Mouse (Mus musculus) intestine, postnatal 0 days (tissue): Measurements from ENCODE around the gene Gm6020. TPM values are rescaled to one million over a fixed set of nuclear protein-coding genes. Genes with fewer than 3 reads are reported as not detected.
A peak's percentile ranks its signal among the peaks of the same experiment; 100 is the strongest.
"Not testable (repeated sequence)": the region's sequence is repeated elsewhere in the genome, so short reads cannot be mapped to it uniquely, and the experiment has no call there.

Experiments
- ATAC-seq: fragments of 200-750 bp; cut with Nextera tagmentation; 2 replicates; pipeline ENCODE4 v1.8.0; 2017; ENCODE audit warnings: mild to moderate bottlenecking, moderate TSS enrichment, moderate library complexity
- H3K27ac ChIP-seq: fragments of 300-500 bp; sonication (generic); 2 replicates; pipeline ENCODE4 v1.5.1; 2014; ENCODE audit warnings: mild to moderate bottlenecking, low read depth, low read length, moderate library complexity
- H3K27me3 ChIP-seq: fragments of 300-500 bp; sonication (generic); replicated peaks from 2 replicates; pipeline ENCODE4 v1.6.1; 2014; ENCODE audit warnings: low read length, mixed read lengths; ENCODE audit not compliant: control insufficient read depth, insufficient read depth
- H3K36me3 ChIP-seq: fragments of 300-500 bp; sonication (generic); 2 replicates; pipeline ENCODE4 v1.6.1; 2014; ENCODE audit warnings: mild to moderate bottlenecking, moderate library complexity; ENCODE audit not compliant: control insufficient read depth, insufficient read depth
- H3K4me1 ChIP-seq: fragments of 300-500 bp; sonication (generic); replicated peaks from 2 replicates; pipeline ENCODE4 v1.6.1; 2014; ENCODE audit warnings: antibody characterized with exemption, low read length, mixed read lengths; ENCODE audit not compliant: control insufficient read depth, insufficient read depth
- H3K4me2 ChIP-seq: fragments of 300-500 bp; sonication (generic); replicated peaks from 2 replicates; pipeline ENCODE4 v1.6.1; 2014; ENCODE audit warnings: low read depth, mild to moderate bottlenecking, moderate library complexity
- H3K4me3 ChIP-seq: fragments of 300-500 bp; sonication (generic); 2 replicates; pipeline ENCODE4 v1.5.1; 2014; ENCODE audit warnings: low read depth, low read length
- H3K9ac ChIP-seq: fragments of 300-500 bp; sonication (generic); 2 replicates; pipeline ENCODE4 v1.6.1; 2014; ENCODE audit warnings: mild to moderate bottlenecking, low read depth, low read length
- H3K9me3 ChIP-seq: fragments of 300-500 bp; sonication (generic); 2 replicates; pipeline ENCODE4 v1.6.1; 2016; ENCODE audit warnings: mixed run types; ENCODE audit not compliant: control insufficient read depth
- CTCF ChIP-seq: sonication (generic); IDR thresholded peaks from 2 replicates; pipeline ENCODE4 v1.5.1; 2016; ENCODE audit warnings: low read depth, mild to moderate bottlenecking, control low read depth, antibody characterized with exemption, moderate library complexity
- WGBS: fragments of 180-500 bp; shearing (Covaris S2); extraction: QIAGEN DNeasy Blood & Tissue Kit; methylation state at CpG from one replicate; pipeline ENCODE4 v1.1.7; 2014; 5-methylcytosine and 5-hydroxymethylcytosine counted together
- polyA plus RNA-seq: library from polyadenylated mRNA; unstranded; fragments of >200 nt; fragmentation: Nextera tagmentation; extraction: Ambion mirVana; gene quantifications from 2 replicates; pipeline ENCODE4 v1.2.1, GENCODE M21; 2015

The Gm6020 gene
- polyA plus RNA-seq, 1 experiment from 2014 or later, result not detected

GRCm38 (mm10) chr19:61175756-61176324, 7.8 kb upstream of the Gm6020 start, which contains the start of gene Gm7102:
Gm7102 (minus strand) TSS chr19:61176309.
- H3K4me1 ChIP-seq, result no peaks in the 10 kb centered on the region
- no peaks in the 10 kb centered on the region for H3K27me3 ChIP-seq
- peaks cover 3% of the 10 kb centered on the region; the same call in 1 of the 2 replicates for H3K36me3 ChIP-seq
- H3K9ac ChIP-seq, result no peak within 1 kb of the TSS
- no peaks in the 10 kb centered on the region for H3K9me3 ChIP-seq
- ATAC-seq, result no peak; the same call in 1 of the 2 replicates
- no peak within 1 kb of the TSS for H3K27ac ChIP-seq
- no peak for TF ChIP-seq CTCF
- H3K4me2 ChIP-seq, result peak within 1 kb of the TSS; percentile 59
- H3K4me3 ChIP-seq, result peak within 1 kb of the TSS; percentile 18
- 42% methylated on average over 39 of the region's 39 CpGs for WGBS

- Histone ChIP-seq H3K36me3 (no peaks in the 10 kb centered on the region), H3K27ac (no peak overlapping the region), H3K4me2 (no peak overlapping the region), H3K4me3 (no peak overlapping the region), H3K9me3 (no peaks in the 10 kb centered on the region), H3K27me3 (no peaks in the 10 kb centered on the region), H3K9ac (no peak overlapping the region), H3K4me1 (no peaks in the 10 kb centered on the region)
- TF ChIP-seq CTCF, result no peak
- no peak for ATAC-seq
- WGBS, result 14% methylated on average over 13 of the region's 13 CpGs
Measured at GRCm38 (mm10) chr19:61199316-61199715, 15.6 kb downstream of the Gm6020 start.

GRCm38 (mm10) chr19:61199836-61200235, 16.1 kb downstream of the Gm6020 start:
- no peak for TF ChIP-seq CTCF
- H3K36me3 ChIP-seq, result no peaks in the 10 kb centered on the region
- H3K27me3 ChIP-seq, result no peaks in the 10 kb centered on the region
- no peak overlapping the region for H3K9ac ChIP-seq
- H3K27ac ChIP-seq, result no peak overlapping the region
- ATAC-seq, result no peak
- no peaks in the 10 kb centered on the region for H3K9me3 ChIP-seq
- 18% methylated on average over 10 of the region's 10 CpGs for WGBS
- H3K4me1 ChIP-seq, result no peaks in the 10 kb centered on the region
- no peak overlapping the region for H3K4me2 ChIP-seq
- H3K4me3 ChIP-seq, result no peak overlapping the region

GRCm38 (mm10) chr19:61207506-61207905, 23.8 kb downstream of the Gm6020 start:
- not testable (repeated sequence) for H3K9me3 ChIP-seq, H3K4me1 ChIP-seq, H3K4me3 ChIP-seq, H3K4me2 ChIP-seq, H3K36me3 ChIP-seq, H3K9ac ChIP-seq, H3K27me3 ChIP-seq
- peak; percentile 66 for ATAC-seq
- 54% methylated on average over 6 of the region's 6 CpGs for WGBS
- H3K27ac ChIP-seq, result peak overlapping the region; percentile 64; the same call in 1 of the 2 replicates

- H3K4me2 ChIP-seq, result no peak overlapping the region
- no peak for ATAC-seq
- peak; percentile 59 for TF ChIP-seq CTCF
- WGBS, result 83% methylated on average over 6 of the region's 6 CpGs
- no peak overlapping the region for H3K4me3 ChIP-seq
- H3K9me3 ChIP-seq, result no peaks in the 10 kb centered on the region
- H3K27ac ChIP-seq, result no peak overlapping the region
- no peaks in the 10 kb centered on the region for H3K27me3 ChIP-seq
- no peak overlapping the region for H3K9ac ChIP-seq
- H3K36me3 ChIP-seq, result no peaks in the 10 kb centered on the region
- H3K4me1 ChIP-seq, result 0 out of 2 replicates have a peak, but pooled peaks cover 3% of the 10 kb centered on the region
Measured at GRCm38 (mm10) chr19:61223706-61224328, 40.1 kb downstream of the Gm6020 start.

- Histone ChIP-seq H3K4me2 (peak overlapping the region; percentile 78), H3K36me3 (no peaks in the 10 kb centered on the region), H3K4me1 (0 out of 2 replicates have a peak, but pooled peaks cover 3% of the 10 kb centered on the region), H3K27ac (peak overlapping the region; percentile 95; the same call in 1 of the 2 replicates), H3K9me3 (no peaks in the 10 kb centered on the region), H3K27me3 (no peaks in the 10 kb centered on the region), H3K4me3 (peak overlapping the region; percentile 44), H3K9ac (no peak overlapping the region)
- no peak; the same call in 1 of the 2 replicates for ATAC-seq
- TF ChIP-seq CTCF, result no peak
- 42% methylated on average over 49 of the region's 53 CpGs for WGBS
Measured at GRCm38 (mm10) chr19:61224678-61225525, 41.2 kb downstream of the Gm6020 start.
